Mouse (Mus musculus) forebrain, embryonic 13.5 days (tissue): ENCODE data around the gene Nup85. TPM values are rescaled to one million over a fixed set of nuclear protein-coding genes. Genes with fewer than 3 reads are reported as not detected.
A peak's percentile ranks its signal among the peaks of the same experiment; 100 is the strongest.
"Not testable (repeated sequence)": the region's sequence is repeated elsewhere in the genome, so short reads cannot be mapped to it uniquely, and the experiment has no call there.

Experiments used
- ATAC-seq: fragments of 200-750 bp; cut with Nextera tagmentation; 2 replicates; pipeline ENCODE4 v1.8.0; 2017
- H3K27ac ChIP-seq: fragments of 300-500 bp; sonication (generic); 2 replicates; pipeline ENCODE4 v1.5.1; 2015; ENCODE audit warnings: inconsistent platforms, mild to moderate bottlenecking, moderate library complexity
- H3K27me3 ChIP-seq: fragments of 300-500 bp; sonication (generic); 2 replicates; pipeline ENCODE4 v1.6.1; 2015; ENCODE audit warnings: mild to moderate bottlenecking, inconsistent platforms
- H3K36me3 ChIP-seq: fragments of 300-500 bp; sonication (generic); 2 replicates; pipeline ENCODE4 v1.6.1; 2015; ENCODE audit warnings: mild to moderate bottlenecking, inconsistent platforms; ENCODE audit not compliant: poor library complexity, severe bottlenecking
- H3K4me1 ChIP-seq: fragments of 300-500 bp; sonication (generic); 2 replicates; pipeline ENCODE4 v1.6.1; 2015; ENCODE audit warnings: inconsistent platforms
- H3K4me2 ChIP-seq: fragments of 300-500 bp; sonication (generic); 2 replicates; pipeline ENCODE4 v1.6.1; 2015; ENCODE audit warnings: inconsistent platforms, mild to moderate bottlenecking, moderate library complexity
- H3K4me3 ChIP-seq: fragments of 300-500 bp; sonication (generic); 2 replicates; pipeline ENCODE4 v1.5.1; 2015; ENCODE audit warnings: mild to moderate bottlenecking, inconsistent platforms
- H3K9ac ChIP-seq: fragments of 300-500 bp; sonication (generic); 2 replicates; pipeline ENCODE4 v1.6.1; 2015; ENCODE audit warnings: mild to moderate bottlenecking, inconsistent platforms
- H3K9me3 ChIP-seq: fragments of 300-500 bp; sonication (generic); replicated peaks from 2 replicates; pipeline ENCODE4 v1.6.1; 2016; ENCODE audit warnings: inconsistent platforms
- WGBS: fragments of 180-500 bp; shearing (Covaris S2); methylation state at CpG from one replicate; pipeline ENCODE4 v1.1.7; 2015; 5-methylcytosine and 5-hydroxymethylcytosine counted together
- polyA plus RNA-seq: library from polyadenylated mRNA; unstranded; fragments of >200 nt; fragmentation: Nextera tagmentation; extraction: Ambion mirVana; gene quantifications from 2 replicates; pipeline ENCODE4 v1.2.1, GENCODE M21; 2015

The Nup85 gene
- 161 and 179 TPM in 2 replicates for polyA plus RNA-seq

- Histone ChIP-seq H3K4me3 (peak within 1 kb of the TSS; percentile 87), H3K4me1 (peaks cover 17% of the 10 kb centered on the region), H3K27me3 (no peaks in the 10 kb centered on the region), H3K4me2 (peak within 1 kb of the TSS; percentile 87), H3K27ac (peak within 1 kb of the TSS; percentile 80), H3K9me3 (no peaks in the 10 kb centered on the region), H3K36me3 (peaks cover 34% of the 10 kb centered on the region), H3K9ac (peak within 1 kb of the TSS; percentile 85)
- peak; percentile 95 for ATAC-seq
- WGBS, result under 1% methylated on average over 42 of the region's 42 CpGs
These were observed at the start of gene Nup85 for GRCm38 (mm10) chr11:115564064-115564809. Gene Nup85, plus strand, starts transcription at chr11:115564434.

DNA sequence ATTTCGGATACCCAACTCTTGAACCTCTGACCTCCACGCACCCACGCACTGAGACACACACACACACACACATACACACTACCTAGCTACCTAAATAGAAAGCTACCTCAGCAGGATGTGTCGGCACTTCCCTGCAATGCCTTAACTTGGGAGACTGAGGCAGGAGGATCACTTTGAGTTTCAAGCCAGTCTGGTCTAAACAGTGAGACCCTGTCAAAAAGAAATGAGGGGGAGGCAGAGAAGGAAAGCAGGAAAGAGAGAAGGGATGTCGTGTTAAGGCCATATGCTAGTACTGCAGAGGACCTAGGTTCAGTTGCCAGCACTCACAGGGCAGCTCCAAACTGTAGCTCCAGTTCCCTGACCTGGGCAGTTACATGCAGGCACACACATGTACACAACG, 49.2 kb upstream of the Nup85 start:
- Histone ChIP-seq H3K27ac (no peak overlapping the region), H3K4me3 (no peak overlapping the region), H3K4me2 (no peak overlapping the region), H3K9me3 (no peaks in the 10 kb centered on the region), H3K4me1 (peaks cover 20% of the 10 kb centered on the region), H3K27me3 (no peaks in the 10 kb centered on the region), H3K36me3 (0 out of 2 replicates have a peak, but pooled peaks cover 2% of the 10 kb centered on the region), H3K9ac (no peak overlapping the region)
- no peak for ATAC-seq
- WGBS, result 74% methylated on average over 6 of the region's 6 CpGs

- no peaks in the 10 kb centered on the region for H3K27me3 ChIP-seq
- no peak overlapping the region for H3K4me3 ChIP-seq
- peaks cover 7% of the 10 kb centered on the region; the same call in 1 of the 2 replicates for H3K36me3 ChIP-seq
- ATAC-seq, result no peak
- no peak overlapping the region for H3K27ac ChIP-seq
- no peak overlapping the region for H3K4me2 ChIP-seq
- no peaks in the 10 kb centered on the region for H3K9me3 ChIP-seq
- peaks cover 1% of the 10 kb centered on the region for H3K4me1 ChIP-seq
- H3K9ac ChIP-seq, result no peak overlapping the region
- WGBS, result 84% methylated on average over 5 of the region's 5 CpGs
These were observed 47.3 kb upstream of the Nup85 start for GRCm38 (mm10) chr11:115516942-115517341.

GRCm38 (mm10) chr11:115518693-115519092, 45.5 kb upstream of the Nup85 start:
- Histone ChIP-seq H3K27me3 (no peaks in the 10 kb centered on the region), H3K9me3 (no peaks in the 10 kb centered on the region), H3K27ac (no peak overlapping the region), H3K36me3 (peaks cover 18% of the 10 kb centered on the region), H3K4me2 (no peak overlapping the region), H3K4me1 (no peaks in the 10 kb centered on the region), H3K9ac (no peak overlapping the region), H3K4me3 (no peak overlapping the region)
- no peak for ATAC-seq
- WGBS, result 83% methylated on average over 9 of the region's 9 CpGs

DNA sequence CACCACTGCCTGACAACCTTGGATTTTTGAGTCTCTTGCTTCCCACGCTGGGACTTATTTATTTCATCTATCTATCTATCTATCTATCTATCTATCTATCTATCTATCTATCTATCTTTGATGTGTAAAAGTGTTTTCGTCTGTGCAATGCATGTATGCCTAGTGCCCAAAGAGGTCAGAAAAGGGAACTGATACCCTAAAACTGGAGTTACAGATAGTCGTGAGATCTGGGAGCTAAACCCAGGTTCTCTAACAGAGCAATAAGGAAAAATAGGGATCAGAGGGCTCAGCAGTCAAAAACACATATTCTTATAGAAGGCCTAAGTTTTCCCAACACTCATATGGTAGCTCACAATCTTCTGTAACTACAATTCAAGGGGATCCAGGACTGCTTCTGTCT, 44.7 kb upstream of the Nup85 start:
- Histone ChIP-seq H3K36me3 (peaks cover 27% of the 10 kb centered on the region), H3K27ac (no peak overlapping the region), H3K9ac (no peak overlapping the region), H3K9me3 (no peaks in the 10 kb centered on the region), H3K27me3 (no peaks in the 10 kb centered on the region), H3K4me1 (no peaks in the 10 kb centered on the region), H3K4me3 (no peak overlapping the region), H3K4me2 (no peak overlapping the region)
- 91% methylated on average over 3 of the region's 3 CpGs for WGBS
- ATAC-seq, result no peak

- Histone ChIP-seq H3K4me2 (no peak overlapping the region), H3K27ac (no peak overlapping the region), H3K4me1 (no peaks in the 10 kb centered on the region), H3K4me3 (no peak overlapping the region), H3K9ac (no peak overlapping the region), H3K9me3 (no peaks in the 10 kb centered on the region), H3K36me3 (peaks cover 34% of the 10 kb centered on the region), H3K27me3 (no peaks in the 10 kb centered on the region)
- no peak for ATAC-seq
- 77% methylated on average over 2 of the region's 2 CpGs for WGBS
These were observed 44.0 kb upstream of the Nup85 start for GRCm38 (mm10) chr11:115520218-115520617.

DNA sequence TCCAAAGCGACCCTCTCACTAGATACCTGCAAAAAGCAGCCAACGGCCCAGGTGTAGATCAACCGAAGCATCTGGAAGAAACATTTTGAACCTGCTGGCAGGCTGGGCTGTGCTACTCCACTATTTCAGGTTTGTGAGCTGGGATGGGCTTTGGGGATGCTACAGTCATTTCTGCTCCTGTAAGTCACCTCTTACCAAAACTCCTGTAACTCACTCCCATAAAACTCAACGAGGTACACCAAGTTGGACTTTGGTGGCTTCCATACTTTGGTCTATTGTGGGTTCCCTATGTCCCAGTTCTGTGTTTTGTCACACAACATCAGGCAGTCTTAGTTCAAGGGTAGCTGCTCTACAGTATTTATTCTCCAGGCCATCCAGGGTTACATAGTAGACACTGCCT, 43.2 kb upstream of the Nup85 start:
- no peak for ATAC-seq
- Histone ChIP-seq H3K4me1 (no peaks in the 10 kb centered on the region), H3K27ac (no peak overlapping the region), H3K4me3 (no peak overlapping the region), H3K36me3 (peaks cover 42% of the 10 kb centered on the region), H3K27me3 (no peaks in the 10 kb centered on the region), H3K4me2 (no peak overlapping the region), H3K9ac (no peak overlapping the region), H3K9me3 (no peaks in the 10 kb centered on the region)
- WGBS, result 89% methylated on average over 4 of the region's 4 CpGs

- Histone ChIP-seq H3K4me3 (no peak overlapping the region), H3K36me3 (peaks cover 54% of the 10 kb centered on the region), H3K4me2 (no peak overlapping the region), H3K27ac (no peak overlapping the region), H3K9me3 (no peaks in the 10 kb centered on the region), H3K9ac (no peak overlapping the region), H3K4me1 (no peaks in the 10 kb centered on the region), H3K27me3 (no peaks in the 10 kb centered on the region)
- 91% methylated on average over 2 of the region's 2 CpGs for WGBS
- ATAC-seq, result no peak
These were observed 42.0 kb upstream of the Nup85 start for GRCm38 (mm10) chr11:115522238-115522637.

GRCm38 (mm10) chr11:115522703-115523102, 41.5 kb upstream of the Nup85 start:
- Histone ChIP-seq H3K9me3 (no peaks in the 10 kb centered on the region), H3K4me1 (no peaks in the 10 kb centered on the region), H3K9ac (no peak overlapping the region), H3K27me3 (no peaks in the 10 kb centered on the region), H3K4me2 (no peak overlapping the region), H3K4me3 (no peak overlapping the region), H3K27ac (no peak overlapping the region), H3K36me3 (peaks cover 58% of the 10 kb centered on the region)
- WGBS, result 81% methylated on average over 2 of the region's 2 CpGs
- no peak for ATAC-seq

DNA sequence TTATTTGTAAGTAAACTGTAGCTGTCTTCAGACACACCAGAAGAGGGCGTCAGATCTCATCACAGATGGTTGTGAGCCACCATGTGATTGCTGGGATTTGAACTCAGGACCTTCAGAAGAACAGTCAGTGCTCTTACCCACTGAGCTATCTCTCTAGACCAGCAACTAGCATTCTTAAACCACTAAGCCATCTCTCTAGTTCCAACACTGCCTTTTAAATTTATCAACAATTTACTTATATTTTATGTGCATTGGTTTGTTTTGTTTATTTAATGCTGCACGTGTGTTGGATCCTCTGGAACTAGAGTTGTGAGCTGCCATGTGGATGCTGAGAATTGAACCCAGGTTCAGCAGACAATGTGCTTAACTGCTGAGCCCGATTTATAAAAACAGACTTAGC, 37.8 kb upstream of the Nup85 start:
- WGBS, result 86% methylated on average over 3 of the region's 3 CpGs
- H3K4me1 ChIP-seq, result not testable (repeated sequence)

DNA sequence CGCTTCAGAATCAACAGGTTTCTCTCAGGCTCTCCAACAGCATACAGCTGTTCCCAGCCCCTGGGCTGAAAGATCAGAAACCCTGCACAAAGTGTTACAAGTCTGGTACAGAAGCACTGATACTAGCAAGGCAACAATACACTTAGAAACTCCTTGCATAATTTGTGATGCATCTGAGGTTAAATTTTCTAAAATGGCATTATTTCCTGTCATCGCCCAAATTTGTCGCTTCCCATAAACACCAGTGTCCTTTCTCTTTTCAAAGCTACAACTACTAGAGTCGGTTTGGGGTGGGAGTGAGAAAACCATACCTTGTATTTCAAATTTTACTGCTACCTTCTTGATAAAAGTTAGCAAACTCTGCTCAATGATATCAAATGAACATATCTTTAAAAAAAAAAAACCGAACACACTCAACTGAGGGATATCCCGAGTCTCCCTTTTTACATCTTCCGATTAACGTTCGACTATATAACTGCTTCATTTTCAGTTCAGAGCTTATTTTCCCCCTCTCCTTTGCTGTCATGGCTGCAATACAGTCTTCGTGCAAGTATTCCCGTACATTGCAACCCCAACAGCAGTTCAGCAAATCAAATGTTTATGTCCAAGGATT, 29.4 kb upstream of the Nup85 start:
- Histone ChIP-seq H3K9me3 (no peaks in the 10 kb centered on the region), H3K9ac (peak overlapping the region; percentile 98), H3K4me3 (peak overlapping the region; percentile 97), H3K27ac (peak overlapping the region; percentile 100), H3K4me2 (peak overlapping the region; percentile 89), H3K36me3 (peaks cover 41% of the 10 kb centered on the region), H3K4me1 (peaks cover 29% of the 10 kb centered on the region), H3K27me3 (no peaks in the 10 kb centered on the region)
- no peak for ATAC-seq
- 6% methylated on average over 11 of the region's 11 CpGs for WGBS

More for the DNA sequence above, 37.8 kb upstream of the Nup85 start:
- not testable (repeated sequence) for ATAC-seq, H3K9me3 ChIP-seq, H3K4me3 ChIP-seq, H3K27ac ChIP-seq, H3K27me3 ChIP-seq, H3K9ac ChIP-seq, H3K4me2 ChIP-seq
- peaks cover 88% of the 10 kb centered on the region for H3K36me3 ChIP-seq

DNA sequence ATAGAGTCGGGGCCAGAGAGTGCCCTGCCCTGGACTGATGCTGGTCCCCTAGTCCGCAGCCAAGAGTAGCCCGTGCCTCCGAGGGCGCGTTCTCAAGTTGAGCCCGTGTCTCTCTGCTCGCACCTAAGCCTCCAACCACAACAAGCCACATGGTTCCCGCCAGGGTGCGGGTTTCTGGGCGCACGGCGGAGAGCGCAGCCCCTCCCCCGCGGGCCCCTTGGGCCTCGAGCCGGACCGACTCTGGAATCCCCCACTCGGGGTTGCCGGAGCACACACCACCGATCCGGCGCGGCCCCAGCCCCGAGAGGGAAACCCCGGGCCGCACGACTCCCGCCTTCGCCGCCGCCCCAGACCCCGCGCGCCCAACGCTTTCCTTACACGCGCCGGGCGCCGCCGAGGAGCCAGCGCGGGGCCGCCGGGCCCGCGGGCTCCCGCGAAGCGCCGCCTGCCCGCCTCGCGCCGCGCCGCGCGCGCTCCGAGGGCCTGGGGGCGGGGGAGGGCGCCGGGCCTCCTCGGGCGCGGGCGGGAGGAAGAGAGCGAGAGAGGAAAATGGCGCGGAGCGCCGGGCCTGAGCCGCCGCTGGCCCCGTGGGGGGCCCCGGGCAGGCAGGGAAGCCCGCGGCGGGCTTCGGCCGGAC, 28.7 kb upstream of the Nup85 start:
- peak overlapping the region; percentile 98 for H3K9ac ChIP-seq
- peak overlapping the region; percentile 100 for H3K27ac ChIP-seq
- peaks cover 35% of the 10 kb centered on the region for H3K36me3 ChIP-seq
- peak; percentile 73 for ATAC-seq
- H3K4me3 ChIP-seq, result peak overlapping the region; percentile 97
- H3K4me1 ChIP-seq, result peaks cover 29% of the 10 kb centered on the region
- H3K9me3 ChIP-seq, result no peaks in the 10 kb centered on the region
- under 1% methylated on average over 41 of the region's 84 CpGs for WGBS
- no peaks in the 10 kb centered on the region for H3K27me3 ChIP-seq
- peak overlapping the region; percentile 89 for H3K4me2 ChIP-seq
